Mouse (Mus musculus): ENCODE results near the gene Synrg. TPM values are rescaled to one million over a fixed set of nuclear protein-coding genes. Genes with fewer than 3 reads are reported as not detected.

Gene Synrg
- polyA plus RNA-seq, 2 experiments = 3.9 TPM

- no peak for ATAC-seq (ENCODE audit: insufficient read depth)
- H3K27me3 ChIP-seq (ENCODE audit: control insufficient read depth, insufficient read depth, low read length) = no peaks in the 10 kb centered on the region
- H3K4me2 ChIP-seq (ENCODE audit: low read depth) = no peak overlapping the region
- H3K4me3 ChIP-seq (ENCODE audit: insufficient read depth in 1 of 2, low read depth in 2 of 2, low read length in 2 of 2) = no peak overlapping the region
- H3K36me3 ChIP-seq (replicated peaks; ENCODE audit: control insufficient read depth, insufficient read depth, low read depth) = peaks cover 9% of the 10 kb centered on the region
- H3K9ac ChIP-seq (replicated peaks) = no peak overlapping the region
- H3K4me1 ChIP-seq (replicated peaks; ENCODE audit: control insufficient read depth in 2 of 2, insufficient read depth in 2 of 2, low read length in 1 of 2) = no peaks in the 10 kb centered on the region
- WGBS (ENCODE audit: insufficient replicate concordance) = 86% methylated on average over 9 of the region's 9 CpGs
- H3K9me3 ChIP-seq (ENCODE audit: control insufficient read depth, low read length) = no peaks in the 10 kb centered on the region
- no peak for TF ChIP-seq CTCF (IDR thresholded peaks at IDR 0.05; ENCODE audit: low read depth)
- no peak for TF ChIP-seq EP300 (IDR thresholded peaks at IDR 0.05; ENCODE audit: low read depth)
- no peak overlapping the region for H3K27ac ChIP-seq
- DNase-seq (ENCODE audit: low read depth in 3 of 3, low spot score in 3 of 3) = no peak
Measured at GRCm38 (mm10) chr11:84010411-84010810, 46.2 kb downstream of the Synrg start.

GRCm38 (mm10) chr11:84011050-84011449 lies 46.8 kb downstream of the Synrg start:
- H3K27ac ChIP-seq = no peak overlapping the region
- 77% methylated on average over 12 of the region's 12 CpGs for WGBS (ENCODE audit: insufficient replicate concordance)
- no peak overlapping the region for H3K4me3 ChIP-seq (ENCODE audit: insufficient read depth in 1 of 2, low read depth in 2 of 2, low read length in 2 of 2)
- ATAC-seq (ENCODE audit: insufficient read depth) (no peak), DNase-seq (ENCODE audit: low read depth in 3 of 3, low spot score in 3 of 3) (no peak)
- no peaks in the 10 kb centered on the region for H3K4me1 ChIP-seq (replicated peaks; ENCODE audit: control insufficient read depth in 2 of 2, insufficient read depth in 2 of 2, low read length in 1 of 2)
- peaks cover 9% of the 10 kb centered on the region for H3K36me3 ChIP-seq (replicated peaks; ENCODE audit: control insufficient read depth, insufficient read depth, low read depth)
- H3K4me2 ChIP-seq (ENCODE audit: low read depth) = no peak overlapping the region
- no peaks in the 10 kb centered on the region for H3K27me3 ChIP-seq (ENCODE audit: control insufficient read depth, insufficient read depth, low read length)
- no peaks in the 10 kb centered on the region for H3K9me3 ChIP-seq (ENCODE audit: control insufficient read depth, low read length)
- TF ChIP-seq EP300 (IDR thresholded peaks at IDR 0.05; ENCODE audit: low read depth) (no peak), CTCF (IDR thresholded peaks at IDR 0.05; ENCODE audit: low read depth) (no peak)
- no peak overlapping the region for H3K9ac ChIP-seq (replicated peaks)

GRCm38 (mm10) chr11:84011576-84011975 lies 47.3 kb downstream of the Synrg start:
- no peak overlapping the region for H3K9ac ChIP-seq (replicated peaks)
- H3K27me3 ChIP-seq (ENCODE audit: control insufficient read depth, insufficient read depth, low read length) = no peaks in the 10 kb centered on the region
- ATAC-seq (ENCODE audit: insufficient read depth) = no peak
- peaks cover 9% of the 10 kb centered on the region for H3K36me3 ChIP-seq (replicated peaks; ENCODE audit: control insufficient read depth, insufficient read depth, low read depth)
- H3K9me3 ChIP-seq (ENCODE audit: control insufficient read depth, low read length) = no peaks in the 10 kb centered on the region
- H3K4me2 ChIP-seq (ENCODE audit: low read depth) = no peak overlapping the region
- no peak for DNase-seq (ENCODE audit: low read depth in 3 of 3, low spot score in 3 of 3)
- no peak overlapping the region for H3K4me3 ChIP-seq (ENCODE audit: insufficient read depth in 1 of 2, low read depth in 2 of 2, low read length in 2 of 2)
- no peak overlapping the region for H3K27ac ChIP-seq
- no peaks in the 10 kb centered on the region for H3K4me1 ChIP-seq (replicated peaks; ENCODE audit: control insufficient read depth in 2 of 2, insufficient read depth in 2 of 2, low read length in 1 of 2)
- TF ChIP-seq EP300 (IDR thresholded peaks at IDR 0.05; ENCODE audit: low read depth) (no peak), CTCF (IDR thresholded peaks at IDR 0.05; ENCODE audit: low read depth) (no peak)
- WGBS (ENCODE audit: insufficient replicate concordance) = 76% methylated on average over 2 of the region's 2 CpGs

- WGBS (ENCODE audit: insufficient replicate concordance) = 59% methylated on average over 7 of the region's 7 CpGs
- Histone ChIP-seq H3K4me3 (ENCODE audit: insufficient read depth in 1 of 2, low read depth in 2 of 2, low read length in 2 of 2) (no peak overlapping the region), H3K27me3 (ENCODE audit: control insufficient read depth, insufficient read depth, low read length) (no peaks in the 10 kb centered on the region), H3K9me3 (ENCODE audit: control insufficient read depth, low read length) (no peaks in the 10 kb centered on the region), H3K9ac (replicated peaks) (no peak overlapping the region), H3K4me1 (replicated peaks; ENCODE audit: control insufficient read depth in 2 of 2, insufficient read depth in 2 of 2, low read length in 1 of 2) (no peaks in the 10 kb centered on the region), H3K36me3 (replicated peaks; ENCODE audit: control insufficient read depth, insufficient read depth, low read depth) (peaks cover 9% of the 10 kb centered on the region), H3K4me2 (ENCODE audit: low read depth) (no peak overlapping the region), H3K27ac (no peak overlapping the region)
- no peak for ATAC-seq (ENCODE audit: insufficient read depth)
- DNase-seq (ENCODE audit: low read depth in 3 of 3, low spot score in 3 of 3) = no peak
- TF ChIP-seq EP300 (IDR thresholded peaks at IDR 0.05; ENCODE audit: low read depth) = no peak
- no peak for TF ChIP-seq CTCF (IDR thresholded peaks at IDR 0.05; ENCODE audit: low read depth)
Measured at GRCm38 (mm10) chr11:84013105-84013504, 48.9 kb downstream of the Synrg start.

- Histone ChIP-seq H3K4me3 (ENCODE audit: insufficient read depth in 1 of 2, low read depth in 2 of 2, low read length in 2 of 2) (no peak overlapping the region), H3K9me3 (ENCODE audit: control insufficient read depth, low read length) (no peaks in the 10 kb centered on the region), H3K36me3 (replicated peaks; ENCODE audit: control insufficient read depth, insufficient read depth, low read depth) (no peaks in the 10 kb centered on the region; the same call in 1 of the 2 replicates), H3K27ac (no peak overlapping the region), H3K4me1 (replicated peaks; ENCODE audit: control insufficient read depth in 2 of 2, insufficient read depth in 2 of 2, low read length in 1 of 2) (no peaks in the 10 kb centered on the region), H3K9ac (replicated peaks) (no peak overlapping the region), H3K27me3 (ENCODE audit: control insufficient read depth, insufficient read depth, low read length) (no peaks in the 10 kb centered on the region), H3K4me2 (ENCODE audit: low read depth) (no peak overlapping the region)
- DNase-seq (ENCODE audit: low read depth in 3 of 3, low spot score in 3 of 3) = no peak
- TF ChIP-seq CTCF (IDR thresholded peaks at IDR 0.05; ENCODE audit: low read depth) (no peak), EP300 (IDR thresholded peaks at IDR 0.05; ENCODE audit: low read depth) (no peak)
- WGBS (ENCODE audit: insufficient replicate concordance) = 64% methylated on average over 6 of the region's 6 CpGs
- ATAC-seq (ENCODE audit: insufficient read depth) = no peak
Measured at GRCm38 (mm10) chr11:84016147-84016809, 52.0 kb downstream of the Synrg start.

All from liver, embryonic 14.5 days (tissue).